Mouse (Mus musculus) neural tube, embryonic 14.5 days (tissue): ENCODE data around the gene Ntm. TPM values are rescaled to one million over a fixed set of nuclear protein-coding genes. Genes with fewer than 3 reads are reported as not detected.
A peak's percentile ranks its signal among the peaks of the same experiment; 100 is the strongest.

Experiments used
- ATAC-seq: fragments of 200-750 bp; cut with Nextera tagmentation; 2 replicates; pipeline ENCODE4 v1.8.0; 2017; ENCODE audit warnings: low read depth, mild to moderate bottlenecking, moderate TSS enrichment, moderate library complexity
- H3K27ac ChIP-seq: fragments of 300-500 bp; sonication (generic); 2 replicates; pipeline ENCODE4 v1.5.1; 2014; ENCODE audit warnings: low read depth, mild to moderate bottlenecking, control low read depth, low read length, moderate library complexity, mixed read lengths
- H3K27me3 ChIP-seq: fragments of 300-500 bp; sonication (generic); 2 replicates; pipeline ENCODE4 v1.6.1; 2014; ENCODE audit warnings: low read length; ENCODE audit not compliant: control insufficient read depth, insufficient read depth
- H3K36me3 ChIP-seq: fragments of 300-500 bp; sonication (generic); 2 replicates; pipeline ENCODE4 v1.6.1; 2014; ENCODE audit warnings: low read length, mixed read lengths; ENCODE audit not compliant: control insufficient read depth, insufficient read depth
- H3K4me1 ChIP-seq: fragments of 300-500 bp; sonication (generic); 2 replicates; pipeline ENCODE4 v1.6.1; 2014; ENCODE audit warnings: low read length; ENCODE audit not compliant: control insufficient read depth, insufficient read depth
- H3K4me2 ChIP-seq: fragments of 300-500 bp; sonication (generic); 2 replicates; pipeline ENCODE4 v1.6.1; 2014; ENCODE audit warnings: mild to moderate bottlenecking, low read depth, low read length, control low read depth
- H3K4me3 ChIP-seq: fragments of 300-500 bp; sonication (generic); 2 replicates; pipeline ENCODE4 v1.5.1; 2014; ENCODE audit warnings: low read depth, low read length, control low read depth, mixed read lengths
- H3K9ac ChIP-seq: fragments of 300-500 bp; sonication (generic); replicated peaks from 2 replicates; pipeline ENCODE4 v1.6.1; 2014; ENCODE audit warnings: low read depth, mild to moderate bottlenecking, control low read depth, low read length, mixed read lengths
- H3K9me3 ChIP-seq: fragments of 300-500 bp; sonication (generic); 2 replicates; pipeline ENCODE4 v1.6.1; 2016; ENCODE audit warnings: low read length; ENCODE audit not compliant: control insufficient read depth
- WGBS: fragments of 180-500 bp; shearing (Covaris S2); extraction: QIAGEN DNeasy Blood & Tissue Kit; methylation state at CpG from one replicate; pipeline ENCODE4 v1.1.7; 2014; 5-methylcytosine and 5-hydroxymethylcytosine counted together
- polyA plus RNA-seq: library from polyadenylated mRNA; unstranded; fragments of >200 nt; fragmentation: Nextera tagmentation; extraction: Ambion mirVana; gene quantifications from 2 replicates; pipeline ENCODE4 v1.2.1, GENCODE M21; 2014

Gene Ntm
- polyA plus RNA-seq, 1 experiment from 2014 or later, result 237 TPM

GRCm38 (mm10) chr9:29087656-29088055 lies 875.3 kb downstream of the Ntm start:
- no peaks in the 10 kb centered on the region for H3K27me3 ChIP-seq
- H3K9me3 ChIP-seq, result no peaks in the 10 kb centered on the region
- H3K4me1 ChIP-seq, result peaks cover 4% of the 10 kb centered on the region; the same call in 1 of the 2 replicates
- ATAC-seq, result no peak
- no peak overlapping the region for H3K27ac ChIP-seq
- no peak overlapping the region for H3K9ac ChIP-seq
- H3K4me2 ChIP-seq, result no peak overlapping the region
- no peaks in the 10 kb centered on the region for H3K36me3 ChIP-seq
- H3K4me3 ChIP-seq, result no peak overlapping the region
- WGBS, result 47% methylated on average over 4 of the region's 4 CpGs

- Histone ChIP-seq H3K36me3 (no peaks in the 10 kb centered on the region), H3K9ac (no peak overlapping the region), H3K4me1 (peaks cover 4% of the 10 kb centered on the region; the same call in 1 of the 2 replicates), H3K27me3 (no peaks in the 10 kb centered on the region), H3K27ac (no peak overlapping the region), H3K4me3 (no peak overlapping the region), H3K4me2 (no peak overlapping the region), H3K9me3 (no peaks in the 10 kb centered on the region)
- ATAC-seq, result no peak
These were observed 875.8 kb downstream of the Ntm start for GRCm38 (mm10) chr9:29087171-29087570.

GRCm38 (mm10) chr9:29075924-29076577 lies 886.9 kb downstream of the Ntm start:
- Histone ChIP-seq H3K9me3 (no peaks in the 10 kb centered on the region), H3K36me3 (no peaks in the 10 kb centered on the region), H3K9ac (no peak overlapping the region), H3K4me3 (no peak overlapping the region), H3K4me2 (no peak overlapping the region), H3K4me1 (peaks cover 7% of the 10 kb centered on the region; the same call in 1 of the 2 replicates), H3K27ac (no peak overlapping the region), H3K27me3 (no peaks in the 10 kb centered on the region)
- ATAC-seq, result peak; percentile 58; the same call in 1 of the 2 replicates
- WGBS, result 61% methylated on average over 5 of the region's 5 CpGs

GRCm38 (mm10) chr9:29075243-29075642 lies 887.7 kb downstream of the Ntm start:
- Histone ChIP-seq H3K4me1 (peaks cover 7% of the 10 kb centered on the region; the same call in 1 of the 2 replicates), H3K9ac (no peak overlapping the region), H3K4me3 (no peak overlapping the region), H3K27me3 (no peaks in the 10 kb centered on the region), H3K4me2 (no peak overlapping the region), H3K9me3 (no peaks in the 10 kb centered on the region), H3K36me3 (no peaks in the 10 kb centered on the region), H3K27ac (no peak overlapping the region)
- WGBS, result 60% methylated on average over 2 of the region's 2 CpGs
- ATAC-seq, result peak; percentile 61; the same call in 1 of the 2 replicates

- ATAC-seq, result no peak
- Histone ChIP-seq H3K36me3 (no peaks in the 10 kb centered on the region), H3K4me1 (peaks cover 7% of the 10 kb centered on the region; the same call in 1 of the 2 replicates), H3K9ac (no peak overlapping the region), H3K27me3 (no peaks in the 10 kb centered on the region), H3K9me3 (no peaks in the 10 kb centered on the region), H3K4me2 (no peak overlapping the region), H3K4me3 (no peak overlapping the region), H3K27ac (no peak overlapping the region)
- WGBS, result 64% methylated on average over 2 of the region's 2 CpGs
These were observed 888.4 kb downstream of the Ntm start for GRCm38 (mm10) chr9:29074494-29074893.

GRCm38 (mm10) chr9:29071997-29072396 lies 890.9 kb downstream of the Ntm start:
- ATAC-seq, result no peak
- no peak overlapping the region for H3K4me3 ChIP-seq
- peak overlapping the region; percentile 5; the same call in 1 of the 2 replicates for H3K27ac ChIP-seq
- H3K4me1 ChIP-seq, result peaks cover 7% of the 10 kb centered on the region; the same call in 1 of the 2 replicates
- WGBS, result 88% methylated on average over 1 of the region's 1 CpGs
- H3K9me3 ChIP-seq, result no peaks in the 10 kb centered on the region
- H3K36me3 ChIP-seq, result no peaks in the 10 kb centered on the region
- no peak overlapping the region for H3K9ac ChIP-seq
- no peaks in the 10 kb centered on the region for H3K27me3 ChIP-seq
- H3K4me2 ChIP-seq, result no peak overlapping the region

GRCm38 (mm10) chr9:29067572-29067971 lies 895.4 kb downstream of the Ntm start:
- Histone ChIP-seq H3K27ac (no peak overlapping the region), H3K36me3 (no peaks in the 10 kb centered on the region), H3K9ac (no peak overlapping the region), H3K9me3 (no peaks in the 10 kb centered on the region), H3K4me2 (no peak overlapping the region), H3K4me3 (no peak overlapping the region), H3K4me1 (no peaks in the 10 kb centered on the region), H3K27me3 (no peaks in the 10 kb centered on the region)
- WGBS, result 78% methylated on average over 5 of the region's 5 CpGs
- ATAC-seq, result no peak

- H3K9me3 ChIP-seq, result no peaks in the 10 kb centered on the region
- H3K4me1 ChIP-seq, result peaks cover 10% of the 10 kb centered on the region; the same call in 1 of the 2 replicates
- no peak for ATAC-seq
- H3K36me3 ChIP-seq, result no peaks in the 10 kb centered on the region
- WGBS, result 76% methylated on average over 6 of the region's 6 CpGs
- H3K27me3 ChIP-seq, result no peaks in the 10 kb centered on the region
- no peak overlapping the region for H3K4me2 ChIP-seq
- no peak overlapping the region for H3K4me3 ChIP-seq
- H3K9ac ChIP-seq, result no peak overlapping the region
- no peak overlapping the region for H3K27ac ChIP-seq
These were observed 902.6 kb downstream of the Ntm start for GRCm38 (mm10) chr9:29060293-29060692.

- Histone ChIP-seq H3K4me2 (no peak overlapping the region), H3K4me3 (no peak overlapping the region), H3K9ac (no peak overlapping the region), H3K4me1 (peaks cover 10% of the 10 kb centered on the region; the same call in 1 of the 2 replicates), H3K27me3 (no peaks in the 10 kb centered on the region), H3K36me3 (no peaks in the 10 kb centered on the region), H3K27ac (no peak overlapping the region; the same call in 1 of the 2 replicates), H3K9me3 (no peaks in the 10 kb centered on the region)
- peak; percentile 66; the same call in 1 of the 2 replicates for ATAC-seq
- WGBS, result 19% methylated on average over 8 of the region's 8 CpGs
These were observed 904.1 kb downstream of the Ntm start for GRCm38 (mm10) chr9:29058811-29059210.
